Mouse (Mus musculus): ENCODE data around the gene Ifnar2. TPM values are rescaled to one million over a fixed set of nuclear protein-coding genes. Genes with fewer than 3 reads are reported as not detected.

Gene Ifnar2
- polyA plus RNA-seq, 1 experiment from 2014 or later: 51.2 TPM

DNA sequence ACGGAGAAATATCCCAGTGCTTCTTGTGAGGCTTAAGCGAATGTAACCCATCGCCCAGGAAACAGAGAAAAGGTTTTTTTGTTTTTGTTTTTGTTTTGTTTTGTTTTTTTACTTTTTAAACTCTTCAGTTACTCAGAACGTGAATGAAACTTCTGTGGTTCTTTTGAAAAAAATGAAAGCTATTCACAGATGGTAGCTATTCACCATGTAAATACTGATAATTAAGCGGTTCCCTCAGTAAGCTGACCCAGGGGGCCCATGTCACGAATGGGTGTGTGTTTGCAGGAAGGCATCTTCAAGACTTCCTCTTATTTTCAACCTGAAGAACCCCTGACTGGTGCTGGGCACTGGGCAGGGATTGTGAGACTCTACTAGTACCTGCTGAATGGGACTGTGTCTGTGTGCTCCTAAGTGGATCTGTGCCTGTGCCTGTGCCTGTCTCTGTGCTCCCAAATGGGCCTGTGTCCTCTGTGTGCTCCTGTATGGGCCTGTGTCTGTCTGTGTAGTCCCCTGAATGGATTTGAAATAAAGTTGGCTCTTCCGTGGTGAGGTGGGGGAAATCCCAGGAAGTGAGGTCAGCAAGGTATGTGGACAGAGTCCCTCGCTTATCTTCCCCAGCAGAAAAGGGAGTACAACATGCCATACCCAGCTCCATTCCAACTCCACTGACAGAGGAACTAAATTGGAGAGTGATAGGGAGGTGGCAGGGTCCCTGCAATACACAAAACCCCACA lies 74.4 kb downstream of the Ifnar2 start:
- peaks cover 18% of the 10 kb centered on the region for H3K4me1 ChIP-seq
- no peak overlapping the region for H3K4me3 ChIP-seq
- ATAC-seq (ENCODE audit: extremely low read depth, insufficient number of reproducible peaks, low FRiP score, low TSS enrichment): no peak
- H3K36me3 ChIP-seq: no peaks in the 10 kb centered on the region
- H3K27ac ChIP-seq (replicated peaks): no peak overlapping the region
- no peak overlapping the region for H3K4me2 ChIP-seq
- no peak overlapping the region for H3K9ac ChIP-seq
- WGBS: 72% methylated on average over 8 of the region's 8 CpGs
- H3K9me3 ChIP-seq: no peaks in the 10 kb centered on the region
- no peaks in the 10 kb centered on the region for H3K27me3 ChIP-seq (replicated peaks)

DNA sequence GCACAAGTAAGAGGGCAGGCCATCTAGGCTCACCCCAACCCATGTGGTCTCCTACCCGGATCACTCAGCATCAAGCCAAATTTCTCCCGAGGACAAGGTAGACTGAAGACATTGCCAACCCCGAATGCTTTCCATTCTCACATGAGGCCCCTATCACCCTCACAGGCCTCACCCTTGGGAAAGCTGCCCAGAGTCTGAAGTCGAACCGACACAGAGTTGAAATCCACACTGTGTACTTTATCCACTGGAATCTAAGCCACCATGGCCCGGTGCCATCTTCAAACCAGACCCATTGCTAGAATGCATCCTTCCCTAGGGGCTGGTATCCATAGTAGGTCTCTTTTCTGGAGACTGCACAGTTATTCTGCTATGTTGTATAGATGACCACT lies 74.9 kb downstream of the Ifnar2 start:
- Histone ChIP-seq H3K4me2 (no peak overlapping the region), H3K27ac (replicated peaks) (no peak overlapping the region), H3K27me3 (replicated peaks) (no peaks in the 10 kb centered on the region), H3K4me3 (no peak overlapping the region), H3K4me1 (peaks cover 20% of the 10 kb centered on the region), H3K36me3 (no peaks in the 10 kb centered on the region), H3K9me3 (no peaks in the 10 kb centered on the region), H3K9ac (no peak overlapping the region)
- WGBS: 68% methylated on average over 6 of the region's 6 CpGs
- ATAC-seq (ENCODE audit: extremely low read depth, insufficient number of reproducible peaks, low FRiP score, low TSS enrichment): no peak

- no peak overlapping the region for H3K27ac ChIP-seq (replicated peaks)
- no peak overlapping the region for H3K4me3 ChIP-seq
- ATAC-seq (ENCODE audit: extremely low read depth, insufficient number of reproducible peaks, low FRiP score, low TSS enrichment): no peak
- no peak overlapping the region for H3K9ac ChIP-seq
- H3K4me2 ChIP-seq: no peak overlapping the region
- H3K36me3 ChIP-seq: no peaks in the 10 kb centered on the region
- peaks cover 25% of the 10 kb centered on the region for H3K4me1 ChIP-seq
- 93% methylated on average over 5 of the region's 5 CpGs for WGBS
- H3K27me3 ChIP-seq (replicated peaks): no peaks in the 10 kb centered on the region
- no peaks in the 10 kb centered on the region for H3K9me3 ChIP-seq
These were observed 75.5 kb downstream of the Ifnar2 start for GRCm38 (mm10) chr16:91448088-91448487.

GRCm38 (mm10) chr16:91448895-91449294 lies 76.3 kb downstream of the Ifnar2 start:
- WGBS: 65% methylated on average over 7 of the region's 7 CpGs
- Histone ChIP-seq H3K9me3 (no peaks in the 10 kb centered on the region), H3K9ac (no peak overlapping the region), H3K27ac (replicated peaks) (no peak overlapping the region), H3K4me1 (peaks cover 26% of the 10 kb centered on the region), H3K4me3 (no peak overlapping the region), H3K4me2 (no peak overlapping the region), H3K36me3 (no peaks in the 10 kb centered on the region), H3K27me3 (replicated peaks) (no peaks in the 10 kb centered on the region)
- no peak for ATAC-seq (ENCODE audit: extremely low read depth, insufficient number of reproducible peaks, low FRiP score, low TSS enrichment)

- H3K4me1 ChIP-seq: peaks cover 26% of the 10 kb centered on the region
- WGBS: 69% methylated on average over 12 of the region's 12 CpGs
- no peaks in the 10 kb centered on the region for H3K27me3 ChIP-seq (replicated peaks)
- no peaks in the 10 kb centered on the region for H3K36me3 ChIP-seq
- no peak overlapping the region for H3K9ac ChIP-seq
- H3K9me3 ChIP-seq: no peaks in the 10 kb centered on the region
- H3K4me2 ChIP-seq: no peak overlapping the region
- H3K4me3 ChIP-seq: no peak overlapping the region
- no peak overlapping the region for H3K27ac ChIP-seq (replicated peaks)
- ATAC-seq (ENCODE audit: extremely low read depth, insufficient number of reproducible peaks, low FRiP score, low TSS enrichment): no peak
These were observed 77.8 kb downstream of the Ifnar2 start for GRCm38 (mm10) chr16:91450137-91451064.

DNA sequence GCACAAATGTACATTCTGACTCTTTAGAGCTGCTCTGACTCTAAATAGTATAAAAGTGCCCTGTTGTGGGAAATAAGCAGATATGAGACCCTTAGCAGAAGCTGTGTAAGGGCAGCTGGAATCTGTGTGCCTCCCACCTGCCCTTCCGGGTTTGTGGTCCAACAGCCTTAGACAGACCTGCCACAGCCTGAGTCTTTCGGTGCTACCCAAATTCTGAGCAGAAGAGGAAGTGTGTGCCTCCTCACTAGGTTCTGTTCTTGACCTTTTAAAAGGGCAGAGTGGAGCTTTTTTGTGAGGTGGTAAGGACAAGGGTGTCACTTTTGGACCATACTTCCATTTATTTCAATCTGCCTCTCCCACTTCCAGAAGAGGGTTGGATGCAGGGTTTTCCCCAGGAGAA lies 79.4 kb downstream of the Ifnar2 start:
- no peaks in the 10 kb centered on the region for H3K27me3 ChIP-seq (replicated peaks)
- peaks cover 25% of the 10 kb centered on the region for H3K4me1 ChIP-seq
- 83% methylated on average over 2 of the region's 2 CpGs for WGBS
- ATAC-seq (ENCODE audit: extremely low read depth, insufficient number of reproducible peaks, low FRiP score, low TSS enrichment): no peak
- no peak overlapping the region for H3K4me2 ChIP-seq
- no peak overlapping the region for H3K9ac ChIP-seq
- H3K36me3 ChIP-seq: no peaks in the 10 kb centered on the region
- peak overlapping the region; percentile 51 for H3K27ac ChIP-seq (replicated peaks)
- no peaks in the 10 kb centered on the region for H3K9me3 ChIP-seq
- no peak overlapping the region for H3K4me3 ChIP-seq

DNA sequence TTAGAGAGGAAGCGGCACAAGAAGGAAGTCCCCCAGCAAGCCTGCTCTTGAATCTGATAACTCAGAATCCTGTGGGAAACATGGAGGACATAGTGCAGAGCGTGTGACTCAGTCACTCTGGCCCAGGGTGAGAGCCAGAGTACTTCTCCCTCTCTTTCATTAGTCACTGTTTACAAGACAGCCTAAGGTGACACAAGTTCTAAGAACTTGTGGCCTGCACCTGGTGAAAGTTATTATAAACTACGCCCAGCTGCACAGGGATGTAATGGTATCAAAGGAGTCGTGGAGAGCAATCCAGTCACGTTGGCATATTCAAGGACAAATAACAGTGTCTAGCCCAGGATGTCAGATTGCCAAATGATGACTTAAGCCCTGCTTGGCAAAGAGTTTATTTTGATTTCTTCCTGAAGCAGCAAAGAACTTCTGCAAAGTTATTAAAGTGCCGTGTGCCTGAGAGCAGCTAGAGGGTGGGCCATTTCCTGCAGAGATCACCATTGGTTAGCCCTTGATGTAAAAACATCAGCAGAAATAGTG lies 79.8 kb downstream of the Ifnar2 start:
- 48% methylated on average over 6 of the region's 6 CpGs for WGBS
- Histone ChIP-seq H3K36me3 (no peaks in the 10 kb centered on the region), H3K9ac (no peak overlapping the region), H3K27ac (replicated peaks) (peak overlapping the region; percentile 51), H3K9me3 (no peaks in the 10 kb centered on the region), H3K4me3 (no peak overlapping the region), H3K4me1 (peaks cover 20% of the 10 kb centered on the region), H3K27me3 (replicated peaks) (no peaks in the 10 kb centered on the region), H3K4me2 (no peak overlapping the region)
- no peak for ATAC-seq (ENCODE audit: extremely low read depth, insufficient number of reproducible peaks, low FRiP score, low TSS enrichment)

Other genes starting within 250 kb of the Ifnar2 start
- not detected in 2 replicates for gene Olig2, start 147.3 kb upstream of the Ifnar2 start, polyA plus RNA-seq (2015; fragmentation: Nextera tagmentation; extraction: Ambion mirVana)
- 0.15 TPM in 1 of 2 replicates, not detected in the other for gene Olig1, start 103.0 kb upstream of the Ifnar2 start, polyA plus RNA-seq (2015; fragmentation: Nextera tagmentation; extraction: Ambion mirVana)
- not detected in 2 replicates for gene Gm21970, start 18.9 kb downstream of the Ifnar2 start, polyA plus RNA-seq (2015; fragmentation: Nextera tagmentation; extraction: Ambion mirVana)
- gene Il10rb, start 33.4 kb downstream of the Ifnar2 start, polyA plus RNA-seq (2015; fragmentation: Nextera tagmentation; extraction: Ambion mirVana): 44.8 and 48.9 TPM in 2 replicates
- gene Ifnar1, start 112.5 kb downstream of the Ifnar2 start, polyA plus RNA-seq (2015; fragmentation: Nextera tagmentation; extraction: Ambion mirVana): 33.1 and 37.9 TPM in 2 replicates
- 103 and 108 TPM in 2 replicates for gene Ifngr2, start 174.3 kb downstream of the Ifnar2 start, polyA plus RNA-seq (2015; fragmentation: Nextera tagmentation; extraction: Ambion mirVana)
- 45.9 and 56.5 TPM in 2 replicates for gene Tmem50b, start 225.0 kb downstream of the Ifnar2 start, polyA plus RNA-seq (2015; fragmentation: Nextera tagmentation; extraction: Ambion mirVana)
- gene Dnajc28, start 246.2 kb downstream of the Ifnar2 start, polyA plus RNA-seq (2015; fragmentation: Nextera tagmentation; extraction: Ambion mirVana): 3.5 and 4.7 TPM in 2 replicates